In the genomic region with DNA sequence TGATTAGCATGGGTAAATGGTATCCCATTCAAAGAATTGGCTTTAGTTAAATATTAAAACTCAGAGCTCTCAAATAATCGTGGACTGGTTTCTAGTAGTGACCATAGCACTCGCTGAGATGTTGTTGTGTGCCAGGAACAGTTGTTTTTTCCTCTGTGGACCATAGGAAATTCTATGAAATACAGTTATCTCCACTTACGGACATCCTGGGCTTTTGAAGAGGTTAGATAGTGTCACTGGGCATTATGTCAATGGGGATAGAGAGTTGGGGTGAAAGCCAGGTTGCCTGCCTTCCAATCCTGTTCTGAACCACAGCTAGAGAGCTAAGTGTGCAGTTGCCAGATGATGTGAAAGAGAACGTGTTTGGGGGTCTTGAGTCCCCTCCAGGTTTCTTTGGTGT, we compare ENCODE assay signal across 28 mouse cellular contexts. TPM values are rescaled to one million over a fixed set of nuclear protein-coding genes. Genes with fewer than 3 reads are reported as not detected.
"Had no signal": no experiment of that assay in that cellular context is flagged by ENCODE, and none has a peak within 500 bp of the region (broad histone marks: within the 10 kb centered on the region; RNA-seq: fewer than 3 reads in every experiment).

No protein-coding gene starts in this region.

- H3K27ac ChIP-seq: lung, embryonic 15.5 days; midbrain, embryonic 10.5 days; midbrain, embryonic 12.5 days; neural tube, embryonic 13.5 days; neural tube, embryonic 15.5 days had no signal

- H3K4me1 ChIP-seq: neural tube, embryonic 15.5 days had no signal

- H3K4me3 ChIP-seq: lung, embryonic 15.5 days; midbrain, embryonic 10.5 days; midbrain, embryonic 12.5 days; myocyte; neural tube, embryonic 13.5 days; neural tube, embryonic 15.5 days had no signal

- H3K27me3 ChIP-seq: lung, embryonic 15.5 days; midbrain, embryonic 12.5 days; neural tube, embryonic 13.5 days; neural tube, embryonic 15.5 days had no signal

- DNase-seq: liver, postnatal 0 days; lung, adult 2 months; lung, postnatal 14 days; lung, postnatal 36 days; midbrain, embryonic 14.5 days; retina, postnatal 1 day; right cerebral cortex, adult 18-20 months; right cerebral cortex, postnatal 25 days; right cerebral cortex, postnatal 4 days; spleen, adult 18-20 months; thymus, adult 18-20 months; thymus, postnatal 14 days; thymus, postnatal 36 days had no signal

RNA-seq across cellular contexts. Expression of a gene that starts 13.3 kb away (rescaled TPM):
- total RNA-seq: megakaryocyte, adult 5-6 weeks; megakaryocyte-erythroid progenitor cell, adult 5-6 weeks had no signal
- polyA plus RNA-seq: liver, postnatal 0 days; lung, adult 2 months; lung, embryonic 15.5 days; lung, postnatal 0 days; midbrain, embryonic 12.5 days; midbrain, embryonic 14.5 days; midbrain, embryonic 16.5 days; myocyte; neural tube, embryonic 11.5 days; neural tube, embryonic 13.5 days; neural tube, embryonic 15.5 days; small intestine, adult 2 months; stomach, embryonic 14.5 days; stomach, embryonic 16.5 days; thymus, postnatal 0 days had no signal
